Mouse (Mus musculus) cerebellum, adult 9-11 months (tissue): ENCODE data around the gene Mpnd.
A peak's percentile ranks its signal among the peaks of the same experiment; 100 is the strongest.

Experiments
- DNase-seq: peaks from one replicate; pipeline ENCODE4 v3.0.0; 2022

The Mpnd gene

DNA sequence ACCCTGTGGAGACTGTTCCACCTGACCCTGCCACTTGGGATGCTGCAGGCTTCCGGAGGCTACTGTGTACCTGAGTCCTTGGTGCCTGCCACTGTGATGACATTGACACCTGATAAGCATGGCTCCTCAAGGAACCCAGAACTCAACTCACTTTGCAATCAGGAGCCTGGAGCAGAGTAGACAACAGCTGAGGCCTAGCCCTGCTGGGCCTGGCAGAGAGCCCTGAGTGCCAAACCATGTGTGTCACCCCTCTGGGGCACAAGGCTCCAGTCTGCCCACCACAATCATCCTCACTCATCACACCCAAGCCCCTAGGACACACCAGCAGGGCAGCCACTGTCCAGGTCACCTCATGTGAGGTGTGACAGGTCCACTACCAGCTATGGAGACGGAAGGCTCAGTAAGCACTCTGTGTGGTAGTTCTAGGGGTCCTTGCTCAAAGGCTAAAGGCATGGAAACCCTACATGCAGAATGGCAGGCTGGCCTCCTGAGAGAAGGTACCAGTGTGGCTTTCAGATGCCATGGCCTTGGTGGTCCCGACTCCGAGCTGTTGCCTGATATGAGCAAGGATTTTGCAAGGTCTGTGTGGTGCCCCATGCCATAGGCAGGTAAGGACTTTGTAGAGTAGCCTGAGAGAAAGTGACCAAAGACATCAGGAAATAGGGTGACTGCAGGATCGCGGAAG, 15.0 kb downstream of the Mpnd start:
- peak; percentile 57 for DNase-seq

GRCm38 (mm10) chr17:56021161-56021910, 15.8 kb downstream of the Mpnd start:
- peak; percentile 64 for DNase-seq

GRCm38 (mm10) chr17:56022131-56022988, 16.8 kb downstream of the Mpnd start:
- DNase-seq = peak; percentile 84

DNA sequence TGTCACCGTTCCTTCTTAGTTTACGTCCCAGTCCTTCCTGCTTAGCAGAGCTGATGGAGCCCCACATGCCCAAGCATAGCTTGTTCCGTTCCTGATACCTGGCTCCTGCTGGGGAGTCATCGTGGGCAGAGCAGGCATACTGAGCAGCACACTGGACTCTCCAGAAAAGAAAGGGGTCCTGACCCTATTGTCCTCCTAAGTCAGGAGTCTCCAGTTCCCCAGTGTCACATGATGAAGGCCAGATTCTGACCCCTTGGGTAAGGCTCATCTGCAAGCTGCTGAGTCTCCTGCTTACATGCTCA, 17.4 kb downstream of the Mpnd start:
- no peak for DNase-seq

- peak; percentile 37 for DNase-seq
Measured at GRCm38 (mm10) chr17:56023386-56023785, 17.9 kb downstream of the Mpnd start.

- peak; percentile 31 for DNase-seq
Measured at GRCm38 (mm10) chr17:56024476-56024875, 19.0 kb downstream of the Mpnd start.

DNA sequence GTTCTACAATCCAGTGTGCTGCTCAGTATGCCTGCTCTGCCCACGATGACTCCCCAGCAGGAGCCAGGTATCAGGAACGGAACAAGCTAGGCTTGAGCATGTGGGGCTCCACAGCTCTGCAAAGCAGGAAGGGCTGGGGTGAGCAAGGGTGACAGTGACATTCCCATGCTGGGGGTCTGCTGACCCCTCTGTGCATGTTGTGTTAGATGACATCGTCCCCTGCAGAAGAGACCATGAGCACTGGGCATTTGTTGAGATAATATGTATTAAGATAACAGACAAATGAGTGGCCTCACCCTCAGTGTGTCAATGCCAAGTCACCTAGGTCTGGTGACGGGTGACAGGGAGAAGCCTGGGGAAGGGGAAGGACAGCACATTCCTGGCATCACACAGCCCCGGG, 19.4 kb downstream of the Mpnd start:
- peak; percentile 36 for DNase-seq

GRCm38 (mm10) chr17:56026303-56026702, 20.8 kb downstream of the Mpnd start:
- peak; percentile 27 for DNase-seq

- DNase-seq = peak; percentile 40
Measured at GRCm38 (mm10) chr17:56026881-56027280, 21.4 kb downstream of the Mpnd start.

- peak; percentile 80 for DNase-seq
Measured at GRCm38 (mm10) chr17:56027801-56028441, 22.4 kb downstream of the Mpnd start.

- DNase-seq = peak; percentile 64
Measured at GRCm38 (mm10) chr17:56030238-56030870, 24.8 kb downstream of the Mpnd start.

DNA sequence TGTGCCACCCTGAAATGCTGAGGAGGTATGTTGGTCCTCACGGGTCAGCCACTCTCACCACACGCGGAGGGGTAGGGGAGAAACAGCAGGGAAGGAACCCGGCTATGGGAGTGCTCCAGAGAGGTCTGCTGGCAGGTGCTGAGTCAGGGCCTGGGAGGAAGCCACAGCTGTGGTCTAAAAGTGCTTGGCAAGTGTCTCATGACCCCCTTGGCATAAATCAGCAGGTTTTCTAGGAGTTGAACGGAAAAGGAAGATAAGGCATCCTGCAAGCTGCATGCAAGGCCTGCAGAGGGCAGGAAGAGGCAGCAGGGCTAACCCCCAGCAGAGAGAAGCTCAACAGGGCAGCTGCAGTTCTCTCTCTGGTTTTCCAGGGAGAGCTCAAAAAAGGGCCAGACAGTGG, 25.4 kb downstream of the Mpnd start:
- DNase-seq = peak; percentile 60

DNA sequence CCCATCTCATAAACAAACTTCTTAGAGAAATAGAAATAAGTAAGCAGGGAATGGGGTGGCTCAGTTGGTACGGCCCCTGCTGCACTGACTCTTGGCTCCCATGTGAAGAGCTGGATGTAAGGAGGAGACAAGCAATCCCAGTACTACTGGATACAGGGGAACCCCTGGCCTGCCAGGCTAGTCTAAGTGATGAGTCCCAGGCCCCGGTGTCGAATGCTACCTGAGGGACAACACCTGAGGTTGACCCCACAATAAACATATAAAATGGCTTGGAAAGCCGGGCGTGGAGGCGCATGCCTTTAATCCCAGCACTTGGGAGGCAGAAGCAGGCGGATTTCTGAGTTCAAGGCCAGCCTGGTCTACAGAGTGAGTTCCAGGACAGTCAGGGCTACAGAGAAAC, 25.9 kb downstream of the Mpnd start:
- peak; percentile 46 for DNase-seq

GRCm38 (mm10) chr17:56032127-56032733, 26.7 kb downstream of the Mpnd start:
- DNase-seq = peak; percentile 42

DNA sequence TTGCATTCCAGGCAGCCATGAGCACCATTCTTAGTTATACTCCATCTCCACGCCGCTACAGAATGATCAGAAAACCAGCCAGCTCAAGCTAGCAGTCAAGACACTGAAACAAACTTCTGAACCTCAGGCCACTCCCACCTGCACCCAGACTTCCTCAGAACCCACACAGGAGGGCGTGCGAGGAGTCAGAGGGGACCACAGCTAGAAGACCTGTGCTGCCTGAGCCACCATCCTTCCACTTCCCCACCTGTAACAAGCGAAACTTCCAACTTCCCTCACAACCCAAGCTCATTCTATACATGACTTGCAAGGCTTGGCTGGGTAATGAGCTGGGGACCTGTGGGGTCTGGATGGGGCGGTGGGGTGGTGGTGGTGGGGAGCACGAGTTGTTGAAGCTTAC, 27.3 kb downstream of the Mpnd start:
- peak; percentile 23 for DNase-seq

- peak; percentile 43 for DNase-seq
Measured at GRCm38 (mm10) chr17:56034040-56034725, 28.7 kb downstream of the Mpnd start.

- peak; percentile 41 for DNase-seq
Measured at GRCm38 (mm10) chr17:56034726-56035100, 29.2 kb downstream of the Mpnd start.

GRCm38 (mm10) chr17:56035216-56035615, 29.7 kb downstream of the Mpnd start:
- peak; percentile 28 for DNase-seq

GRCm38 (mm10) chr17:56036176-56036900, 30.8 kb downstream of the Mpnd start, which contains the start of gene Sh3gl1:
Sh3gl1 (minus strand) TSS chr17:56036635.
- DNase-seq = peak; percentile 99

GRCm38 (mm10) chr17:56036901-56037287, 31.4 kb downstream of the Mpnd start:
- DNase-seq = no peak
